8 mouse cellular contexts compared by ENCODE assay signal in genomic region chr8:70839408-70840351, GRCm38 (mm10). TPM values are rescaled to one million over a fixed set of nuclear protein-coding genes. Genes with fewer than 3 reads are reported as not detected.
A peak's percentile ranks its signal among the peaks of the same experiment; 100 is the strongest.
DNase-seq lines count a peak whose midpoint lies in the region; ATAC-seq lines count a peak whose summit lies in the region.

Gene Arrdc2, minus strand, starts transcription at chr8:70839720.

- H3K27ac ChIP-seq in hindbrain, embryonic 12.5 days, result peak within 1 kb of the TSS; percentile 79

- peaks cover 11% of the 10 kb centered on the region for H3K36me3 ChIP-seq in hindbrain, embryonic 12.5 days

- peak within 1 kb of the TSS; percentile 83 for H3K4me2 ChIP-seq in hindbrain, embryonic 12.5 days (replicated peaks)

- WGBS in hindbrain, embryonic 12.5 days, result 3% methylated on average over 55 of the region's 55 CpGs

- ATAC-seq in hindbrain, embryonic 12.5 days (ENCODE audit: low FRiP score), result peak; percentile 97

- H3K4me1 ChIP-seq in hindbrain, embryonic 12.5 days, result peaks cover 12% of the 10 kb centered on the region

- H3K9me3 ChIP-seq in hindbrain, embryonic 12.5 days (replicated peaks), result no peaks in the 10 kb centered on the region

- H3K27me3 ChIP-seq in hindbrain, embryonic 12.5 days, result no peaks in the 10 kb centered on the region

- DNase-seq in NIH3T3 (ENCODE audit: low read depth), result peak; percentile 100
- peak; percentile 99 for DNase-seq in cerebellum, postnatal 10 days
- peak; percentile 99 to 100 for DNase-seq in frontal cortex, postnatal 10 days (ENCODE audit: low spot score in 2 of 2)
- peak; percentile 97 to 100 for DNase-seq in layer of hippocampus, postnatal 14 days (ENCODE audit: low spot score in 2 of 2)
- peak; percentile 99 for DNase-seq in lung, postnatal 14 days
- peak; percentile 98 for DNase-seq in retina, adult 2 months (ENCODE audit: low read depth, low spot score)
- peak; percentile 97 to 100 for DNase-seq in thymus, postnatal 36 days

- peak within 1 kb of the TSS; percentile 64 for H3K4me3 ChIP-seq in hindbrain, embryonic 12.5 days

- peak within 1 kb of the TSS; percentile 74 for H3K9ac ChIP-seq in hindbrain, embryonic 12.5 days

RNA-seq across cellular contexts. Expression of gene Arrdc2, which starts in this region (rescaled TPM):
- 9.8 and 11.1 TPM in 2 replicates for polyA plus RNA-seq in hindbrain, embryonic 12.5 days (2016; fragmentation: Nextera tagmentation; extraction: Ambion mirVana)
- total RNA-seq in layer of hippocampus, postnatal 14 days (2021), result 10 to 100 TPM; 23.3 to 24.5 TPM

Comparison
In these comparisons a context has a peak if more than half of its experiments do, and no peak if none do; other contexts are left out.
1. Peak in every context shown above with its lines: DNase-seq, ATAC-seq, H3K4me3 ChIP-seq and H3K27ac ChIP-seq.